Mouse (Mus musculus) heart, postnatal 4 days (tissue): ENCODE measurements around the gene Smtnl1. TPM values are rescaled to one million over a fixed set of nuclear protein-coding genes. Genes with fewer than 3 reads are reported as not detected.
A peak's percentile ranks its signal among the peaks of the same experiment; 100 is the strongest.

Source experiments
- DNase-seq: peaks from one replicate; pipeline ENCODE4 v3.0.0; 2021
- total RNA-seq, 2 experiments: library from RNA; stranded (reverse); gene quantifications; 2 replicates each; pipeline ENCODE4 v1.2.3; 2021

Smtnl1 gene
- total RNA-seq, 2 experiments from 2014 or later: 0.14 TPM

DNA sequence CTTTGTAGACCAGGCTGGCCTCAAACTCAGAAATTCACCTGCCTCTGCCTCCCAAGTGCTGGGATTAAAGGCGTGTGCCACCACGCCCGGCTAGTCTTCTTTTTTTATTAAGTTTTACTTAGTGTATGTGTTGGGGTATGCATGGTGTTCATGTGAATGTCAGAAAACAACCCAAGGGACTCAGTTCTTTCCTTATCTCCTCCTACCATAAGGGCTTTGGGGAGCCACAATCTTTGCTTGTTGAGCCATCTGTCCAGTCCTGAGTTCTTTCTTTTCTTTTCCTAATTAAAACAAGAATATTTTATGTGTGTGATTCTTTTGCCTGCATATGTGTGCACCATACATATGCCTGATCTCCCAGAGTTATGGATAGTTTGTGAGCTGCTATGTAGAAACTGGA, 29.3 kb downstream of the Smtnl1 start:
- DNase-seq: no peak

DNA sequence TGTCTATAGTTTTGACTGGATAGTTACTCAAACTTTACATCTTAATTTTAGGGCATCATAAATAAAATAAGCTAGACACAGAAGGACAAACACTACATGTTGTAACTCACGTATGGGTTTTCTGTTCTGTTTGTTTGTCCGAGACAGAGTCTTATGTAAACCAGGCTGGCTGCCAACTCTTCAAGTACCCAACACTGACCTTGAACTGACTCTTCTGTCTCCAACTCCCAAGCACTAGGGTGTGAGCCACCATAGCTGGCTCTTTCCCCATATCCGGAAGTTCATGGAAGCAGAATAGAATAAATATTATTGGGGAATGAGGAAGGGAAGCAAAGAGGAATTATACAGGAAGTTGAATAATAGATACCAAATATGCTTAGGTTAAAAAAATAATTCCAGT, 29.9 kb downstream of the Smtnl1 start:
- DNase-seq: peak; percentile 40

- no peak for DNase-seq
Observed at GRCm38 (mm10) chr2:84790418-84790817, 32.0 kb downstream of the Smtnl1 start.

GRCm38 (mm10) chr2:84788316-84788715, 34.1 kb downstream of the Smtnl1 start:
- no peak for DNase-seq

DNA sequence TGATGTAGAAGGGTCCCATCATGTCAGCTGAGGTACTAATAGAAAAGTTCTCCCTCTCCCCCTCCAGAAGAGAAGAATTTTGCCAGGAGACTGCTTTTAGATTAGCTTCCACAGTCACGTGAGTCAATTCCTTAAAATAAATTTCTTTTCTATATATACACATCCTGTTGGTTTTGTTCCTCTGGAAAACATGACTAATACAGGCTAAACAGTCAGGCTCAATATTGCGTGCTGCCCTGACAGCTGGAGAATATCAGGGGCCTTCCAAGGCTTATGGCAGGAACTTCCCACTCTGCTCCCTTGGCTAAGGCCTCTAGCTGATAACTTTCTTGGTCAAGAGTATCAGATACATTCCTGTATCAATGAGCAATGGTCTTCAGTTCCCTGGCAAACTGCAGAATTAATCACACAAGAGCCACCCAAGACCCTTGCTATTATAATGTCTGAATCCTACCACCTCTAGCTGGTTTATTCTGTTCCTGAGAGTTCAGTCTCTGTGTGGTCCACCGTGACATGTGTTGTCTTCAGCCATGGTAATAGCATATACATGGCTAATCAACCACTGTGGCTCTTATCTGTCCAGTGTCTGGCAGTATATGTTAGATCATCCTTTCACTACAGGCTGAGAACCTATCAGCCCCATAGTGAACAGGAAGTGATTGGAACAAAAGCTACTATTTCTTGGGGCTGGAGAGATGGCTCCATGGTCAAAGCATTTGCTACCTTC, 38.4 kb downstream of the Smtnl1 start:
- peak; percentile 44 for DNase-seq

DNA sequence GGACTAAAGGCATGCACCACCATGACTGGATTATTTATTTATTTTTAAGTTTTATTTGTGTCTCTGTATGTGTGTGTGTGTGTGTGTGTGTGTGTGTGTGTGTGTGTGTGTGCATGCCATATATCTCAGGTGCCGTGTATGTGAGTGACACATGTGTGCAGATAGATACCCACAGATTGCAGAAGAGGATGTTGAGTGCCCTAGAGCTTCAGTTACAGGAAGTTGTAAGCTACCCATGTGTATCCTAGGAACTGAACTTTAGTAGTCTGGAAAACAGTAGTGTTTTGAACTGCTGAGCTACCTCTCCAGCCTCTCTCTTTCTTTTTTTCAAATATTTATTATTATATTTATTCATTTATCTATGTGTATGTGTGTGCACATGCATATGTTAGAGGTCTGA, 39.1 kb downstream of the Smtnl1 start:
- DNase-seq: no peak

GRCm38 (mm10) chr2:84779210-84779609, 43.2 kb downstream of the Smtnl1 start:
- DNase-seq: no peak

DNA sequence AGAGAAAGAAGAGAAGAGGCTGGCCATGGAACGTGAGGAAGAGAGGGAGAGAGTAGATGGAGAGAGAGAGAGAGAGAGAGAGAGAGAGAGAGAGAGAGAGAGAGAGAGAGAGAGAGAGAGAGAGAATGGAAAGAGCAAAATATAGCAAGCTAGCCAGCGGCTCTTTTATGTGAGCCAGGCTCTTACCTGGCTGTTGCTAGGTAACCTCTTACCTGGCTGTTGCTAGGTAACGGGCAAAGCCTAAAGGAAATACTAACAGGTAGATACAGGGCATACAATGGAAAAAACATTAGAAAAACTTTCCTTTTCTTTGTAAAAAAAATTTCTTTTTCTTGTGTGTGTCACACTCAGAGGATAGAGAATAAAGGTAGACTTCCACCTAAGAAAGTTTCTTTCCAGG, 44.7 kb downstream of the Smtnl1 start:
- DNase-seq: no peak

DNA sequence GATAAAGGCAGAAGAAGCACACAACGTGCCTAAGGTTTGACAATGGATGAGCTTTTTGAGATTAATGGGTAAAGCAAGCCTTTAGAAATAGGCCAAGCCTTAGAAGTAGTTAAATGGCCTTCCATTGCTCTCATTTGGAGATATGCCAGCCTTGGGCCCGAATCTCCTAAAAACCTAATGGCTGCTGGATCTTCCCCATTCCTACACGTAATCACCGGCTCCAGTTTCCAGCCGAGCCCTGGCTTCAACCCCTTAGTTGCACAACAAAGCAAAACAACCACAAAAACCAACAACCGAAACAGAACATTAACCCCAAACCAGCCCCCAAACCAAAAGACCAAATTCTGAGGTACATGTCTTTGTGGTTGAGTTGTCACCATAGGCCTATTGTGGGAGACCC, 46.8 kb downstream of the Smtnl1 start:
- no peak for DNase-seq

DNA sequence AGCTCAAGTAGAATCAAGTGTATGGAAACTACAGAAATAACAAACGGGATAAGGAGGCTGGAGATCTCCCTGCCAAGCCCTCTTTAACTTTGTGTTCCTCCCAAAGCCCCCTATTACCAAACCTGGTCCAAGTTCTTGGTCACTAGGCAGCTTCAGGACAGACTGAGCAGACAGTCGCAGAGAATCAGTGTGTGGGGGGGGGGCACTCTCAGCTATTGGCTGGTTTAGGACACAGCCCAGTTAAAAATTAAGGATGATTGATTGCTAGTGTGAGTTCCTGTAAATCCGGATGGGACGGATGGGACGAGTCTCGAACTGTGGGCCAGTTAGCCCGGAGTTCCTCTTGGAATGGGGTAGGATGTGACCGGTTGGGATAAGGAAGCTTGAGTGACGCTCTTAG, 47.2 kb downstream of the Smtnl1 start, which contains the start of gene Serping1:
Gene Serping1, minus strand, starts transcription at position 204 of the 400 bp plus-strand sequence.
- DNase-seq: no peak

- DNase-seq: peak; percentile 78
Observed at GRCm38 (mm10) chr2:84774751-84775150, 47.7 kb downstream of the Smtnl1 start.

DNA sequence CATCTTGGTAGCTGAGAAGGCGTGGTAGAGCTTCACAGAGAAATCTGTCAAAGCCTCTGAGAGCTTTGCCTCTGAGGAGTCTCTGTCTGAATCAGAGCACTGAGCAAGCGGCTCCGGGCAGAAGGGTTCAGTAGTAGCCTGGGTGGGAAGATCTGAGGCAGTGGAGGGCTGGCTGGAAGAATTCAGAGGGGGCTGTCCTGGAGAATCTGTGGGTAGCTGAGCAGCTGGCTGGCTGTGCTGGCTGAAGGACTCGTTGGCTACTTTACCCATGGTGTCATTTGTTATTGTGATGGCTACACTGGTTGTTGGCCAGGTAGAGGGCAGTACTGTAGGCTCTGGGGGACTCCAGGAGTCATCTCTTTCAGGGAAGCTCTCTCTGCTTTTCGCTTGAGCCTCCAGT, 49.3 kb downstream of the Smtnl1 start:
- DNase-seq: no peak

- no peak for DNase-seq
Observed at GRCm38 (mm10) chr2:84772454-84772853, 50.0 kb downstream of the Smtnl1 start.

- no peak for DNase-seq
Observed at GRCm38 (mm10) chr2:84770501-84770900, 52.0 kb downstream of the Smtnl1 start.

GRCm38 (mm10) chr2:84762818-84763217, 59.6 kb downstream of the Smtnl1 start:
- no peak for DNase-seq

- no peak for DNase-seq
Observed at GRCm38 (mm10) chr2:84762295-84762694, 60.2 kb downstream of the Smtnl1 start.

DNA sequence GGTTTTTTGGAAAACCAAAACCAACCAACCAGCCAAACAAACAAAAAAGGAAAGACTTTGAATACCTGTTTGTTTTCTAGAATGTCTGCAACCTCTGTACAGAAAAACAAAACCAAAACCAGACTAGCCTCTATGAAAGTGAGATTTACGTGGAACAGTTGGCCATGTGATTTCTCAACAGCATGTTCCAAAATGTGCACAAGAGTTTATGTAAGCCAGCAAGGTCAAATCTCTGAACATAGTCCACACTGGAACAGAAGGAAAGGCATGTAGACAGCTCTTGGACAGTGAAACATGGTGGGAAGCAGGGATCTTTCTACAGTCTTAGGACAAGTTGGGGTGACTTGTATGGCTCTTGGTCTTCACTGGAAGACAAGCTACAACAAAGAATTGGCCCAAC, 60.6 kb downstream of the Smtnl1 start:
- no peak for DNase-seq

- no peak for DNase-seq
Observed at GRCm38 (mm10) chr2:84761309-84761708, 61.1 kb downstream of the Smtnl1 start.

Other genes starting within 250 kb of the Smtnl1 start
- gene Ctnnd1, start 171.9 kb downstream of the Smtnl1 start, total RNA-seq: 100 to 1,000 TPM; 161 to 162 TPM
- under 1 TPM in 1 of 2 experiments, not detected in 1; 0.11 TPM for gene Btbd18, start 163.6 kb downstream of the Smtnl1 start, total RNA-seq
- 100 to 1,000 TPM; 109 to 112 TPM for gene Selenoh, start 151.9 kb downstream of the Smtnl1 start, total RNA-seq
- gene Gm28635, start 144.6 kb downstream of the Smtnl1 start, total RNA-seq: 10 to 100 TPM; 15.3 to 22.6 TPM
- 10 to 100 TPM; 18.9 to 20.2 TPM for gene Med19, start 144.2 kb downstream of the Smtnl1 start, total RNA-seq
- 100 to 1,000 TPM; 105 to 107 TPM for gene Tmx2, start 143.5 kb downstream of the Smtnl1 start, total RNA-seq
- 10 to 100 TPM; 73.9 to 74.2 TPM for gene Zdhhc5, start 107.5 kb downstream of the Smtnl1 start, total RNA-seq
- 1 to 10 TPM; 7.4 to 7.9 TPM for gene Clp1, start 95.3 kb downstream of the Smtnl1 start, total RNA-seq
- under 1 TPM; 0.77 to 0.88 TPM for gene Ypel4, start 88.6 kb downstream of the Smtnl1 start, total RNA-seq
- gene Gm19426, start 79.0 kb downstream of the Smtnl1 start, total RNA-seq: 1 to 10 TPM; 8.6 to 9.4 TPM
- gene Serping1, start 47.2 kb downstream of the Smtnl1 start, total RNA-seq: 10 to 100 TPM; 27.2 to 30.0 TPM
- gene Ube2l6, start 23.8 kb downstream of the Smtnl1 start, total RNA-seq: 10 to 100 TPM; 23.1 to 51.0 TPM
- gene Timm10, start 4.3 kb upstream of the Smtnl1 start, total RNA-seq: 100 to 1,000 TPM; 107 to 126 TPM
- gene Slc43a1, start 16.2 kb upstream of the Smtnl1 start, total RNA-seq: 1 to 10 TPM; 2.1 to 2.7 TPM
- 1 to 10 TPM; 3.2 to 4.1 TPM for gene Rtn4rl2, start 64.1 kb upstream of the Smtnl1 start, total RNA-seq
- 10 to 100 TPM; 44.1 to 52.6 TPM for gene Slc43a3, start 113.9 kb upstream of the Smtnl1 start, total RNA-seq
- gene Prg2, start 157.8 kb upstream of the Smtnl1 start, total RNA-seq: not detected
- not detected for gene Prg3, start 165.6 kb upstream of the Smtnl1 start, total RNA-seq
- 100 to 1,000 TPM; 106 to 108 TPM for gene Ssrp1, start 214.6 kb upstream of the Smtnl1 start, total RNA-seq
- under 1 TPM; 0.14 to 0.24 TPM for gene P2rx3, start 214.8 kb upstream of the Smtnl1 start, total RNA-seq
- gene Tnks1bp1, start 225.4 kb upstream of the Smtnl1 start, total RNA-seq: 10 to 100 TPM; 87.1 to 88.2 TPM